Mouse (Mus musculus) induced T-regulatory cell, adult 2 months (primary cell): ENCODE measurements around the gene Acot11.

ENCODE experiments used
- DNase-seq: peaks from one replicate; pipeline ENCODE4 v3.0.0-alpha.2; 2012; ENCODE audit warnings: low read depth

Gene Acot11

GRCm38 (mm10) chr4:106804910-106805274, at the start of gene Acot11:
TSS of gene Acot11 (minus strand) at chr4:106804998.
- peak; percentile 72 for DNase-seq

- no peak for DNase-seq
These were observed 43.7 kb upstream of the Acot11 start for GRCm38 (mm10) chr4:106848290-106849092.

GRCm38 (mm10) chr4:106847591-106848289, 42.9 kb upstream of the Acot11 start:
- no peak for DNase-seq

- DNase-seq, result peak; percentile 30
These were observed 37.8 kb upstream of the Acot11 start for GRCm38 (mm10) chr4:106842561-106842960.

GRCm38 (mm10) chr4:106841856-106842255, 37.1 kb upstream of the Acot11 start:
- peak; percentile 66 for DNase-seq

GRCm38 (mm10) chr4:106841303-106841702, 36.5 kb upstream of the Acot11 start:
- peak; percentile 51 for DNase-seq

- DNase-seq, result no peak
These were observed 35.9 kb upstream of the Acot11 start for GRCm38 (mm10) chr4:106840651-106841145.

GRCm38 (mm10) chr4:106839964-106840611, 35.3 kb upstream of the Acot11 start:
- DNase-seq, result peak; percentile 91

GRCm38 (mm10) chr4:106839254-106839834, 34.5 kb upstream of the Acot11 start:
- no peak for DNase-seq

- DNase-seq, result peak; percentile 94
These were observed 33.9 kb upstream of the Acot11 start for GRCm38 (mm10) chr4:106838548-106839253.

- peak; percentile 59 for DNase-seq
These were observed 33.2 kb upstream of the Acot11 start for GRCm38 (mm10) chr4:106837964-106838363.

GRCm38 (mm10) chr4:106837425-106837824, 32.6 kb upstream of the Acot11 start:
- DNase-seq, result peak; percentile 27

GRCm38 (mm10) chr4:106830545-106831112, 25.8 kb upstream of the Acot11 start:
- DNase-seq, result peak; percentile 44

- DNase-seq, result peak; percentile 93
These were observed 23.1 kb upstream of the Acot11 start for GRCm38 (mm10) chr4:106827738-106828361.

- no peak for DNase-seq
These were observed 20.4 kb upstream of the Acot11 start for GRCm38 (mm10) chr4:106825229-106825628.

- no peak for DNase-seq
These were observed 14.6 kb upstream of the Acot11 start for GRCm38 (mm10) chr4:106819404-106819803.

- no peak for DNase-seq
These were observed 13.5 kb upstream of the Acot11 start for GRCm38 (mm10) chr4:106818332-106818731.

- DNase-seq, result no peak
These were observed 12.2 kb upstream of the Acot11 start for GRCm38 (mm10) chr4:106817017-106817416.

- DNase-seq, result no peak
These were observed 10.9 kb upstream of the Acot11 start for GRCm38 (mm10) chr4:106815396-106816324.

GRCm38 (mm10) chr4:106811162-106811561, 6.4 kb upstream of the Acot11 start:
- DNase-seq, result no peak
